Mouse (Mus musculus): ENCODE measurements around the gene 2010111I01Rik. TPM values are rescaled to one million over a fixed set of nuclear protein-coding genes. Genes with fewer than 3 reads are reported as not detected.

The 2010111I01Rik gene
- total and polyA plus RNA-seq, 3 experiments: 13.3 to 19.8 (median 14.4) TPM

GRCm38 (mm10) chr13:62952624-62953023 lies 12.1 kb upstream of the 2010111I01Rik start:
- Histone ChIP-seq H3K9ac (ENCODE audit: insufficient read depth, low read depth) (no peak overlapping the region), H3K27me3 (replicated peaks) (no peaks in the 10 kb centered on the region), H3K9me3 (replicated peaks; ENCODE audit: low read length) (no peaks in the 10 kb centered on the region), H3K4me3 (replicated peaks in 1 of 3; ENCODE audit: low read depth in 2 of 3, low read length in 2 of 3, poor library complexity in 1 of 3) (no peak overlapping the region), H3K4me2 (ENCODE audit: insufficient read depth, low read depth, poor library complexity, severe bottlenecking) (no peak overlapping the region), H3K79me2 (replicated peaks; ENCODE audit: control insufficient read depth, extremely low read depth, insufficient read depth, poor library complexity, severe bottlenecking) (no peaks in the 10 kb centered on the region), H3K27ac (ENCODE audit: insufficient read depth, low read depth) (no peak overlapping the region), H3K4me1 (ENCODE audit: control insufficient read depth in 1 of 2, insufficient read depth in 2 of 2) (peaks cover 5 to 32% of the 10 kb centered on the region in 2 experiments), H3K36me3 (replicated peaks in 1 of 2; ENCODE audit: control insufficient read depth in 1 of 2, insufficient read depth in 1 of 2, low read length in 1 of 2) (no peaks in the 10 kb centered on the region)
- TF ChIP-seq ZKSCAN1 (IDR thresholded peaks at IDR 0.05; ENCODE audit: borderline replicate concordance, low read depth, low read length): no peak
- no peak for TF ChIP-seq ETS1 (conservative IDR thresholded peaks at IDR 0.05; ENCODE audit: low read depth, low read length)
- no peak for TF ChIP-seq MYC (IDR thresholded peaks at IDR 0.05; ENCODE audit: low read depth, low read length)
- TF ChIP-seq JUND (conservative IDR thresholded peaks at IDR 0.05; ENCODE audit: low read depth, low read length): no peak
- TF ChIP-seq MEF2A (IDR thresholded peaks at IDR 0.05; ENCODE audit: borderline replicate concordance, low read depth, low read length): no peak
- no peak for TF ChIP-seq MAX (IDR thresholded peaks at IDR 0.05; ENCODE audit: low read length)
- TF ChIP-seq MAZ (IDR thresholded peaks at IDR 0.05; ENCODE audit: low read depth, low read length): no peak
- no peak for TF ChIP-seq SIN3A (IDR thresholded peaks at IDR 0.05; ENCODE audit: low read length)
- no peak for TF ChIP-seq TBP (conservative IDR thresholded peaks at IDR 0.05; ENCODE audit: low read depth, low read length)
- no peak for TF ChIP-seq POLR2A (IDR thresholded peaks at IDR 0.05; ENCODE audit: low read depth, low read length)
- no peak for TF ChIP-seq ZC3H11A (IDR thresholded peaks at IDR 0.05; ENCODE audit: low read depth, low read length)
- no peak for TF ChIP-seq SMC3 (IDR thresholded peaks at IDR 0.05; ENCODE audit: low read depth, low read length)
- no peak for TF ChIP-seq ZMIZ1 (IDR thresholded peaks at IDR 0.05; ENCODE audit: low read depth, low read length)
- no peak for TF ChIP-seq JUN (IDR thresholded peaks at IDR 0.05; ENCODE audit: insufficient read depth, low read depth, low read length)
- TF ChIP-seq TCF12 (IDR thresholded peaks at IDR 0.05; ENCODE audit: low read depth, low read length): no peak
- TF ChIP-seq ELF1 (IDR thresholded peaks at IDR 0.05; ENCODE audit: low read depth, low read length): no peak
- no peak for TF ChIP-seq USF2 (conservative IDR thresholded peaks at IDR 0.05; ENCODE audit: low read depth, low read length)
- TF ChIP-seq RCOR1 (conservative IDR thresholded peaks at IDR 0.05; ENCODE audit: low read depth, low read length): no peak
- dilution Hi-C loops (cut with MboI; ENCODE audit: extremely low pct_ligation_motif_present, extremely low pct_unique_long_range_greater_than_20kb, low sequenced_read_pairs) (no loop called here), in situ Hi-C loops (cut with MboI; ENCODE audit: low pct_ligation_motif_present, low pct_unique_long_range_greater_than_20kb, low sequenced_read_pairs) (no loop called here)
- DNase-seq (ENCODE audit: extremely low read depth): no peak

- TF ChIP-seq MEF2A (IDR thresholded peaks at IDR 0.05; ENCODE audit: borderline replicate concordance, low read depth, low read length) (no peak), JUN (IDR thresholded peaks at IDR 0.05; ENCODE audit: insufficient read depth, low read depth, low read length) (no peak), MAX (IDR thresholded peaks at IDR 0.05; ENCODE audit: low read length) (no peak), TBP (conservative IDR thresholded peaks at IDR 0.05; ENCODE audit: low read depth, low read length) (no peak), MXI1 (IDR thresholded peaks at IDR 0.05; ENCODE audit: low read depth, low read length) (no peak), IRF4 (IDR thresholded peaks at IDR 0.05; ENCODE audit: low read depth, low read length) (peak; percentile 39; the same call in 1 of the 2 replicates), ZNF384 (IDR thresholded peaks at IDR 0.05; ENCODE audit: low read depth, low read length) (no peak)
- Histone ChIP-seq H3K36me3 (replicated peaks in 1 of 2; ENCODE audit: control insufficient read depth in 1 of 2, insufficient read depth in 1 of 2, low read length in 1 of 2) (no peaks in the 10 kb centered on the region), H3K9ac (ENCODE audit: insufficient read depth, low read depth) (no peak overlapping the region), H3K4me3 (replicated peaks in 1 of 3; ENCODE audit: low read depth in 2 of 3, low read length in 2 of 3, poor library complexity in 1 of 3) (no peak overlapping the region), H3K4me2 (ENCODE audit: insufficient read depth, low read depth, poor library complexity, severe bottlenecking) (0 out of 2 replicates have a peak overlapping the region, but pooled peaks have one; percentile 2), H3K79me2 (replicated peaks; ENCODE audit: control insufficient read depth, extremely low read depth, insufficient read depth, poor library complexity, severe bottlenecking) (no peaks in the 10 kb centered on the region), H3K4me1 (ENCODE audit: control insufficient read depth in 1 of 2, insufficient read depth in 2 of 2) (peaks cover 0 to 12% of the 10 kb centered on the region in 2 experiments; a peak in 2 of 4 replicates), H3K27me3 (replicated peaks) (peaks cover 2% of the 10 kb centered on the region), H3K27ac (ENCODE audit: insufficient read depth, low read depth) (no peak overlapping the region), H3K9me3 (replicated peaks; ENCODE audit: low read length) (no peaks in the 10 kb centered on the region)
- dilution Hi-C loops (cut with MboI; ENCODE audit: extremely low pct_ligation_motif_present, extremely low pct_unique_long_range_greater_than_20kb, low sequenced_read_pairs): no loop called here
- in situ Hi-C loops (cut with MboI; ENCODE audit: low pct_ligation_motif_present, low pct_unique_long_range_greater_than_20kb, low sequenced_read_pairs): no loop called here
- no peak for DNase-seq (ENCODE audit: extremely low read depth)
Observed at GRCm38 (mm10) chr13:62955997-62956396, 8.7 kb upstream of the 2010111I01Rik start.

Data from CH12.LX (cell line).